Mouse (Mus musculus): ENCODE data around the gene Cdca7l. TPM values are rescaled to one million over a fixed set of nuclear protein-coding genes. Genes with fewer than 3 reads are reported as not detected.

Cdca7l gene
- total RNA-seq, 2 experiments from 2014 or later = 0.92 to 1.3 TPM

- DNase-seq = no peak
- intact Hi-C loops (cut with DNase I; ENCODE audit: low total_unique reads) = no loop called here
Observed at GRCm38 (mm10) chr12:117808355-117809326, 4.6 kb downstream of the Cdca7l start.

DNA sequence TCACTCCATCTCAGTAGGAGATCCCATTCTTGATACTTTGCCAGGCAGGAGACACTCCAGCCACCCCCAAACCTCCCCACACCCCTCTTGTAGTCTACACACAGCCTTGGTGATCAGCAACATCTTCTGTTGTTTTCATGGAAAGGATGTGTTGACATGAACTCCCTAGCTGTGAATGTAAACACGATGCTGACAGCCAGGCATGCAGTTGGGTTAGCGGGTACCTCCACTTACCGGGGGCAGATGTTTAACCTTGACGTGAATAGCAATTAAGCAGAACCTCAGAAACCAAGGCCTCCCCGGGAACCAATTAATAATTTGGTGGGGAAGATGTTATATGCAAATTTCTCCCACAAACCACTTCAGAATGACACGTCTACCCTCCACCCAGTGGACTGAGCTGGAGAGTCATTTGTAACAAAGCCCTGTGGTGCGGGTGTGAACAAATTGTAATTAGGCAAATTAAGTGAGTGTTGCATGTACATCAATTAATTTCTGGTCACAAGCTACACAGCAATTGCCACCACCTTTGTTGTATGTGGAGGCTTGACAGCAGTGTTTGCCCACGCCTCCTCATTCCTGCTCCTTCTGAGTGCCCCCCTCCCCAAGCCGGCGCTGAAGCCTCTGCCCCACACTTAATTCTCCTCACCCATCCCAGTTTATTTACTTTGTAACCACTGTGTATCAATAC, 5.4 kb downstream of the Cdca7l start:
- intact Hi-C loops (cut with DNase I; ENCODE audit: low total_unique reads) = no loop called here
- DNase-seq = no peak

DNA sequence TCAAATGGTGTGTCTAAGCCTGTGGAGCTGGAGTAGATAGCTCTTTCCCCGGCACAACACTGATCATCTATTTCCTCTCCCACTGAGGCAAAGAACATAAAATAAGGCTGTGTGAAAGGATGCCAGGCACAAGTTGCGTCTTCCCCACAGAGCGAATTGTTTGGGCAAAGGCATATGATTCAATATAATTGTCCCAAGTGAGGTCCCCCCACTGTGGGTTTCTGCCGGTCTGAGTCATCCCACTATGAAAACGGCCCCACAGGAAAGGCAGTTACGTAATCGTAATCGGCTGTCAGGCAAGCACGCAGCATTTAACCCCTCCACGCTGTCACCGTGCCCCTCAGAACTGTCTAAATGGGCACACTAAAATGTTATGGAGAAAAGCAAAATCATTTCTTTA, 6.0 kb downstream of the Cdca7l start:
- DNase-seq = no peak
- intact Hi-C loops (cut with DNase I; ENCODE audit: low total_unique reads) = no loop called here

GRCm38 (mm10) chr12:117820138-117820858, 16.2 kb downstream of the Cdca7l start:
- DNase-seq = no peak
- intact Hi-C loops (cut with DNase I; ENCODE audit: low total_unique reads) = no loop called here

GRCm38 (mm10) chr12:117820859-117821221, 16.8 kb downstream of the Cdca7l start:
- intact Hi-C loops (cut with DNase I; ENCODE audit: low total_unique reads) = no loop called here
- no peak for DNase-seq

GRCm38 (mm10) chr12:117821394-117821793, 17.3 kb downstream of the Cdca7l start:
- DNase-seq = no peak
- intact Hi-C loops (cut with DNase I; ENCODE audit: low total_unique reads) = no loop called here

DNA sequence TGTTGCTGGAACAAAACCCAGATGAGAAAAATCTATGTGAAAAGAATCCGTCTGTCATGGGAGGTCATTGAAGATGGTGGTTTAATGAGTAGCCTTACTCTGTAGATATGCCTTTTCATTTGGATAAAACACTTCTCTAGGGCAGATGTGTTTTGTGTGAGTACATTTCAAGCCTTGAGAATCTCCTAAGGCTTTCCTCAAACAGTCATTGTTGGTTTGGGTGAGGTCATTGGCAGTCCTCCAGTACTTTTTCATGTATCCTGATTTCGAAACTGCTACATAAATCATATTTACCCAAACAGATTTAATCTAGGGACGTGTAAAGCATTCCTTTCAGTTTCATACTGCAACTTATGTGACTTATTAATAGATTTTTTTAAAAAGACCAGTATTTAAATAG, 24.3 kb downstream of the Cdca7l start:
- no peak for DNase-seq
- intact Hi-C loops (cut with DNase I; ENCODE audit: low total_unique reads) = no loop called here

DNA sequence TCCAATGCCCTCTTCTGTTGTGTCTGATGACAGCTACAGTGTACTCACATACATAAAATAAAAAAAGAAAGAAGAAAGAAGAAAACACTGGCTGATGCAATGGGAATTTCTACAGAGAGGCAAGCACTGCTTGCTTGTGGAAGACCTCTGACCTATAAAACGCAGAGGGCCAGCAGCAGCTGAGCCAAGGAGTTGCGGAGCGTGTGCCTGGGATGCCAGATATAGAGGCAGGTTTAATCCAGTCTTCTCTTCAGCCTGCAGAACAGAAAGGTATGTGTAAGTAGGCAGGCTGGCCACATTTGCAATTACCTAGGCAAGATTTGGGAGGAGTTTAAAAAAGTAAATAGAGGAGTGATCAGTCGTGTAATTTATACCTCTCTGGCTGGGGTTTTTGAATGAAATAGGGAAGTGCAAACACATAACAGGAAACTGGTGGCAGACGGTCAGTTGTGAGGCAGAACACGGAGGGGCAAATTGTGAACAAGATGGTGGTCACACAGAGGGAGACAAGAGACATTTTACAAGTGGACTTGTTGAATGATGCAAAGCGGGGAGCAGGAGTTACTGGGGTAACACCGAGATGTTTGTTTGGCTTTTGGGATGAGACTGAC, 27.4 kb downstream of the Cdca7l start:
- no peak for DNase-seq
- intact Hi-C loops (cut with DNase I; ENCODE audit: low total_unique reads) = no loop called here

DNA sequence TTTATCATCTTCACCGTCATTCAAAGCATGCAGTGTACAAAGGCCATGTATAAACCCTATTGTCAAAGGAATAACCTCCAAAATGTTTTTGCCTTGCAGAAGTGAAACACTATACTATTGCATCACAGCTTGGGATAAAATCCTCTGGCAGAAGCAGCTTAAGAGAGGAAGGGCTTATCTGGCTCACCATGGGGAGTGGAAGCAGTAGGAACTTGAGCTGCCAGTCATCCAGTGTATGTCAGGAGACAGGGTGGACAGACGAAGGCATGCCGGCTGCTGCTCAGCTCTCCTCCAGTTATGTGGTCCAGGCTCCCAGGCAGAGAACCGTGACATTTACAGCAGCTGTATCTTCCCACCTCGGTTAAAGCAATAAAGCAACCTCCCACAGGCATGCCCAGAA, 28.1 kb downstream of the Cdca7l start:
- no peak for DNase-seq
- intact Hi-C loops (cut with DNase I; ENCODE audit: low total_unique reads) = no loop called here

- DNase-seq = no peak
- intact Hi-C loops (cut with DNase I; ENCODE audit: low total_unique reads) = no loop called here
Observed at GRCm38 (mm10) chr12:117834652-117835051, 30.6 kb downstream of the Cdca7l start.

- intact Hi-C loops (cut with DNase I; ENCODE audit: low total_unique reads) = no loop called here
- no peak for DNase-seq
Observed at GRCm38 (mm10) chr12:117835371-117835770, 31.3 kb downstream of the Cdca7l start.

DNA sequence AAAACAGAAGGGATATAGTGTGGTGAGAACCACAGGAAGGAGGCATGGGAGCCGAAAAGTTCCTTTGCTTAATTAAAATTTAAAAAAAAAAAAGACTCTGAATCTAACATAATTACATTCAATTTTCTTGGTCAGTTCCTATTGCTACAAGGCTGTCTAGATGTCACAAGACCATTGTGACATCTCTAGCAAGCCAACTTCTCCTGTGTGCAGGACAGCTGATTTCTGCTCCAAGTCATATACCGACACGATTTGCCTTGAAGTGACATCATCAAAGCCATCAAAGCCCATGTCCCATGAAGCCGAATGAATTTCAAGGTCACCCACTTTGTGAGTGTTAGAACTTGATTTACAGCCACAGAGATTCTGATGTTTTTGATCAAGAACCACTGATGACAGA, 33.3 kb downstream of the Cdca7l start:
- intact Hi-C loops (cut with DNase I; ENCODE audit: low total_unique reads) = no loop called here
- DNase-seq = no peak

DNA sequence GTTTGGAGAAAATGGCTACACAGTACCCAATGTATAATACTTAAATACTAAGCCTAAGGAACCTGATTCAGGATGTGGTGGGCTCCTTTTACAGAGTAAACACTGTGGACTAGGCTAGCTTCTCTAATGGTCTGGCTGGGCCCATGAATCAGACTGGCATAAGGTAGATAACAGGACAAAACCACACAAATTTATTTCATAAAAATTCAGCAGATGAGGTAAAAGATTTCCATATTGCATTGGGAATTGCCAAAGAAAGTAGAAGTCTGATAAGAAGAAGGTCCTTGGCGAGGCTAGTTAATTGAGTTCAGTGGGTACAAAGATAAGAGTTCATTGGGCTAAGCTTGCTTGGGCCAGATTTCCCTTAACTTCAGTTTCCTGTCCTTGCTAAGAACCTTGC, 36.6 kb downstream of the Cdca7l start:
- intact Hi-C loops (cut with DNase I; ENCODE audit: low total_unique reads) = no loop called here
- no peak for DNase-seq

GRCm38 (mm10) chr12:117842676-117843075, 38.6 kb downstream of the Cdca7l start:
- intact Hi-C loops (cut with DNase I; ENCODE audit: low total_unique reads) = no loop called here
- no peak for DNase-seq

DNA sequence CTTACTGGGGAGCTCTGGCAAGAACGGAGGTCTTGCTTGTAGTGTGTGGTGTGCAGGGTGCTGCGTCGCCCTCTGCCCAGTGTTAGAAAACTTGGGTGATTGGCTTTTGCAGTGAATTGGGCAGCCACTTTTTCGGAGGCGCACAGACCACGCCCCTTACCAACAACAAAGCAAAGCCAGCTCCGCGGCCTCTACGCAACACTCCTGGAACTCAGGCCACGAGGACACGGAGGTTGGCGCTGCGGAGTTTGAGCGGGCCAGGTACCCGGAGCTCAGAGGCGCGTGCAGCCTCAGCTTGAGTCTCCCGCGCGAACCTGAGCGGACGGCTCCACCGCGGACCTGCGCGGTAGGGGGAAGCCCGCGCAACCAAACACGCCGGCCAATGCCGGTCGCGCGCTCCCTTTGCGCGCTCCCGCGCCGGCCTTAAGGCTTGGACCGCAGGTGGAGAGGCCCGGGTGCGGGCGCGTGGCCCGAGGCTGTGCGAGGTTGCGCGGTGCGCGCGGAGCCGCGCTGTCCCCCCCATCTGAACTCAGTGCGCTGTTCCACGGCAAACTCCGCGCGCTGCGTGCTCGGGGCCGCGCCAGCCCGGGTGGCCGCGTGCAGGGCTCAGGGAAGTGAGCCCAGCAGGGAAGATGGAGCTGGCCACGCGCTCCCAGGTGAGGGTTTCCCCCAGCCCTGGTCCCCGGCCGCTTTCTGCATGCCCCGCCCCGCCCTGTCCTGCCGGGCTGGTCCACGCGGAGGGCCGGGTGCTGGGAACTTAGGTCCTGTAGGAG, 39.4 kb downstream of the Cdca7l start:
- intact Hi-C loops (cut with DNase I; ENCODE audit: low total_unique reads) = no loop called here
- peak; percentile 41 for DNase-seq

GRCm38 (mm10) chr12:117844075-117844408, 40.0 kb downstream of the Cdca7l start:
- DNase-seq = no peak
- intact Hi-C loops (cut with DNase I; ENCODE audit: low total_unique reads) = no loop called here

GRCm38 (mm10) chr12:117844917-117845316, 40.8 kb downstream of the Cdca7l start:
- DNase-seq = no peak
- intact Hi-C loops (cut with DNase I; ENCODE audit: low total_unique reads) = no loop called here

DNA sequence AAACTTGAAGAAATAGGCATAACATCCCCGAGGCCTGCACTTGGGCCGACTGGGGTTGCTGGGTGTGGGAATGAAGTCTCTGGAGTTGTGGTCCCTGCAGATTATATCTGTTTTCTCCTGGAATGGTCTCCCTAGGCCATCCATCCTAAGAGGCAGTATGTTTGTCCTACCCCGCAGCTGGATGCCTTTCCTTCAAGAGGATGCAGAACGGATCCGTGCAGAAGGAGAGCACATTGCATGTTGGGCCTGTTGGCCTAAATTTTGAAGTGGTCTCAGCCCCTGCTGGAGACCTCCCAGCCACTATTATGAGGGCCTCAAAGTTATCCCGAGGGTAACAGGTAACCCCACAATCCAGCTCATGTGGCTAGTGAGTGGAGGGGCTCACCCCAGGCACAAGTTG, 44.5 kb downstream of the Cdca7l start:
- DNase-seq = no peak
- intact Hi-C loops (cut with DNase I; ENCODE audit: low total_unique reads) = no loop called here

- no peak for DNase-seq
- intact Hi-C loops (cut with DNase I; ENCODE audit: low total_unique reads) = loop anchor here (5.0 kb wide), 1 partner anchor 33 kb away; no protein-coding TSS in a partner anchor
Observed at GRCm38 (mm10) chr12:117850472-117850871, 46.4 kb downstream of the Cdca7l start.
